Mouse (Mus musculus): ENCODE results near the gene Fgfr1op2. TPM values are rescaled to one million over a fixed set of nuclear protein-coding genes. Genes with fewer than 3 reads are reported as not detected.

Gene Fgfr1op2
- polyA plus RNA-seq, 1 experiment from 2014 or later: 77.7 TPM

GRCm38 (mm10) chr6:146643184-146643570 is 66.2 kb downstream of the Fgfr1op2 start:
- Histone ChIP-seq H3K9me3 (replicated peaks) (no peaks in the 10 kb centered on the region), H3K4me1 (replicated peaks) (peaks cover 8% of the 10 kb centered on the region), H3K4me2 (peak overlapping the region; percentile 80), H3K36me3 (no peaks in the 10 kb centered on the region; the same call in 1 of the 2 replicates), H3K27ac (peak overlapping the region; percentile 95), H3K4me3 (peak overlapping the region; percentile 87), H3K27me3 (no peaks in the 10 kb centered on the region), H3K9ac (peak overlapping the region; percentile 92)
- WGBS: 22% methylated on average over 11 of the region's 11 CpGs
- ATAC-seq (replicated peaks; ENCODE audit: insufficient number of reproducible peaks, insufficient read depth, low FRiP score, low read depth): no peak

Other genes with a start within 250 kb of the Fgfr1op2 start
- 39.2 and 49.5 TPM in 2 replicates for gene Itpr2, start 75.0 kb upstream of the Fgfr1op2 start, polyA plus RNA-seq (2015; fragmentation: Nextera tagmentation; extraction: Ambion mirVana)
- gene Ints13, start 632 bp downstream of the Fgfr1op2 start, polyA plus RNA-seq (2015; fragmentation: Nextera tagmentation; extraction: Ambion mirVana): 47.0 and 49.4 TPM in 2 replicates
- gene Med21, start 65.3 kb downstream of the Fgfr1op2 start, polyA plus RNA-seq (2015; fragmentation: Nextera tagmentation; extraction: Ambion mirVana): 135 and 140 TPM in 2 replicates
- 32.8 and 38.6 TPM in 2 replicates for gene Tm7sf3, start 65.6 kb downstream of the Fgfr1op2 start, polyA plus RNA-seq (2015; fragmentation: Nextera tagmentation; extraction: Ambion mirVana)
- 28.5 and 32.0 TPM in 2 replicates for gene Stk38l, start 147.8 kb downstream of the Fgfr1op2 start, polyA plus RNA-seq (2015; fragmentation: Nextera tagmentation; extraction: Ambion mirVana)
- gene Arntl2, start 218.9 kb downstream of the Fgfr1op2 start, polyA plus RNA-seq (2015; fragmentation: Nextera tagmentation; extraction: Ambion mirVana): 2.6 and 3.3 TPM in 2 replicates

All from heart, embryonic 15.5 days (tissue).